Mouse (Mus musculus) heart, embryonic 12.5 days (tissue): ENCODE measurements around the gene Hnrnpu. TPM values are rescaled to one million over a fixed set of nuclear protein-coding genes. Genes with fewer than 3 reads are reported as not detected.
A peak's percentile ranks its signal among the peaks of the same experiment; 100 is the strongest.

Experiments used
- ATAC-seq: fragments of 200-750 bp; cut with Nextera tagmentation; 2 replicates; pipeline ENCODE4 v1.8.0; 2017; ENCODE audit warnings: moderate TSS enrichment, moderate library complexity; ENCODE audit not compliant: insufficient number of reproducible peaks, low FRiP score
- H3K27ac ChIP-seq: fragments of 300-500 bp; sonication (generic); 2 replicates; pipeline ENCODE4 v1.5.1; 2016; ENCODE audit warnings: mild to moderate bottlenecking, moderate library complexity; ENCODE audit not compliant: poor library complexity, severe bottlenecking
- H3K27me3 ChIP-seq: fragments of 300-500 bp; sonication (generic); replicated peaks from 2 replicates; pipeline ENCODE4 v1.6.1; 2016; ENCODE audit warnings: mild to moderate bottlenecking, moderate library complexity
- H3K36me3 ChIP-seq: fragments of 300-500 bp; sonication (generic); 2 replicates; pipeline ENCODE4 v1.6.1; 2016; ENCODE audit warnings: mild to moderate bottlenecking, moderate library complexity
- H3K4me1 ChIP-seq: fragments of 300-500 bp; sonication (generic); replicated peaks from 2 replicates; pipeline ENCODE4 v1.6.1; 2016; ENCODE audit warnings: mild to moderate bottlenecking
- H3K4me2 ChIP-seq: fragments of 300-500 bp; sonication (generic); 2 replicates; pipeline ENCODE4 v1.6.1; 2016; ENCODE audit warnings: mild to moderate bottlenecking, moderate library complexity
- H3K4me3 ChIP-seq: fragments of 300-500 bp; sonication (generic); 2 replicates; pipeline ENCODE4 v1.5.1; 2016; ENCODE audit warnings: mild to moderate bottlenecking
- H3K9ac ChIP-seq: fragments of 300-500 bp; sonication (generic); 2 replicates; pipeline ENCODE4 v1.6.1; 2016; ENCODE audit warnings: mild to moderate bottlenecking, moderate library complexity
- H3K9me3 ChIP-seq: fragments of 300-500 bp; sonication (generic); replicated peaks from 2 replicates; pipeline ENCODE4 v1.6.1; 2016; ENCODE audit warnings: mild to moderate bottlenecking, moderate library complexity
- WGBS: fragments of 180-500 bp; shearing (Covaris S2); methylation state at CpG from one replicate; pipeline ENCODE4 v1.1.7; 2016; 5-methylcytosine and 5-hydroxymethylcytosine counted together
- microRNA-seq: library from miRNA; unstranded; fragments of <30 nt; microRNA quantifications from one replicate; pipeline ENCODE4, GENCODE M21; 2017
- polyA plus RNA-seq: library from polyadenylated mRNA; unstranded; fragments of >200 nt; fragmentation: Nextera tagmentation; extraction: Ambion mirVana; gene quantifications from 2 replicates; pipeline ENCODE4 v1.2.1, GENCODE M21; 2016

Gene Hnrnpu
- polyA plus RNA-seq, 1 experiment from 2014 or later, result 482 TPM

GRCm38 (mm10) chr1:178275174-178275730 is 62.3 kb downstream of the Hnrnpu start:
- H3K9ac ChIP-seq, result no peak overlapping the region

More at GRCm38 (mm10) chr1:178275174-178275730, 62.3 kb downstream of the Hnrnpu start:
- Histone ChIP-seq H3K9me3 (no peaks in the 10 kb centered on the region; the same call in 1 of the 2 replicates), H3K4me2 (peak overlapping the region; percentile 81), H3K27ac (no peak overlapping the region), H3K4me3 (peak overlapping the region; percentile 70), H3K36me3 (no peaks in the 10 kb centered on the region), H3K27me3 (no peaks in the 10 kb centered on the region), H3K4me1 (no peaks in the 10 kb centered on the region)
- WGBS, result 39% methylated on average over 9 of the region's 9 CpGs
- no peak for ATAC-seq

Small RNAs within 50 kb of the gene (microRNA-seq; reads per million reads assigned to microRNA genes)
- not detected for gene Gm27458

Other genes starting within 250 kb of the Hnrnpu start
- gene Desi2, start 150.4 kb downstream of the Hnrnpu start, polyA plus RNA-seq, result 29.9 and 30.0 TPM in 2 replicates
- gene Cox20, start 18.7 kb downstream of the Hnrnpu start, polyA plus RNA-seq, result 200 and 201 TPM in 2 replicates
- 12.4 and 13.5 TPM in 2 replicates for gene Efcab2, start 68.3 kb upstream of the Hnrnpu start, polyA plus RNA-seq
- 25.1 and 28.1 TPM in 2 replicates for gene Kif26b, start 191.3 kb upstream of the Hnrnpu start, polyA plus RNA-seq